Mouse (Mus musculus): ENCODE measurements at regions not wholly inside any gene's neighbourhood (a gene's known extent, or its start where the extent isn't known, plus 50 kb on each side); places are given as distances from the start of the nearest gene placed in this dataset.

- DNase-seq = peak in 1 of 2 experiments; percentile 13
- no peaks in the 10 kb centered on the region for H3K79me2 ChIP-seq (replicated peaks; ENCODE audit: control insufficient read depth, insufficient read depth, low read length)
- H3K9ac ChIP-seq (ENCODE audit: low read depth, low read length) = no peak overlapping the region
- WGBS = 68% methylated on average over 4 of the region's 4 CpGs
- H3K27me3 ChIP-seq (ENCODE audit: control insufficient read depth, insufficient read depth, low read length) = no peaks in the 10 kb centered on the region
- H3K4me1 ChIP-seq (ENCODE audit: control insufficient read depth, insufficient read depth, low read length) = no peaks in the 10 kb centered on the region
- no peak overlapping the region for H3K27ac ChIP-seq
- H3K4me3 ChIP-seq = no peak overlapping the region
- H3K36me3 ChIP-seq (ENCODE audit: control insufficient read depth, insufficient read depth, low read length) = no peaks in the 10 kb centered on the region
- intact Hi-C loops (cut with DNase I) = no loop called here
- TF ChIP-seq EP300 (IDR thresholded peaks at IDR 0.05; ENCODE audit: insufficient read depth, low read depth, low read length) (no peak), CTCF (IDR thresholded peaks at IDR 0.05) (no peak), POLR2A (IDR thresholded peaks at IDR 0.05; ENCODE audit: insufficient read depth, low read depth, low read length) (no peak)
Observed at GRCm38 (mm10) chr10:54337234-54337633, 260.8 kb upstream of the Man1a start.

Data from heart, adult 2 months (tissue).